Comparison of ENCODE assay signal across 20 mouse cellular contexts in the genomic region with DNA sequence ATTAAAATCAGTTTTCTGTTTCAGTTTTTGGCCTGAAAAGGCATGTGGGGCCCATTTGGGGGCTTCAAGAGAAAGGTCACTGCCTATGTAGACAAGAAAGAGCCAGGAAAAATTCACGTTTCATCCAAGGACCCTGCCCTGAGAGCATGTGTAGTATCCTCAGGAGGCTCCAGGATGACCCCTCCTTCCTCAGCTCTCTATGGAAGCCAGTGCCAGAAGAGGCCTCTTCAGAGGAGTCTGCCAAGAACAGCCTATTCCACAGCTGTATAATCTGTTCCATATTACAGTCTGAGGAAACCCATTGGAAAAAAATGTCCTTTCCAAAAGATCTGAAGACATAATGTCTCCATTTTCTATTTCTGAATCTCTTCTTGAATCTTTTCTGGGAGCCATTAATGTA. TPM values are rescaled to one million over a fixed set of nuclear protein-coding genes. Genes with fewer than 3 reads are reported as not detected.
"Had no signal": no experiment of that assay in that cellular context is flagged by ENCODE, and none has a peak within 500 bp of the region (broad histone marks: within the 10 kb centered on the region; RNA-seq: fewer than 3 reads in every experiment).

No protein-coding gene starts in this region.

- H3K9ac ChIP-seq: limb, embryonic 13.5 days; liver, embryonic 15.5 days; midbrain, embryonic 15.5 days; neural tube, embryonic 12.5 days; stomach, embryonic 15.5 days had no signal

- H3K4me1 ChIP-seq: limb, embryonic 13.5 days; liver, embryonic 15.5 days had no signal

- H3K4me2 ChIP-seq: limb, embryonic 13.5 days; liver, embryonic 11.5 days; liver, embryonic 15.5 days; midbrain, embryonic 11.5 days; midbrain, embryonic 15.5 days; neural tube, embryonic 12.5 days; stomach, embryonic 15.5 days had no signal

- H3K4me3 ChIP-seq: limb, embryonic 13.5 days; liver, embryonic 15.5 days; megakaryocyte, embryonic 14.5 days; midbrain, embryonic 15.5 days; neural tube, embryonic 12.5 days; stomach, embryonic 15.5 days had no signal

- DNase-seq: kidney, adult 8-10 months; kidney, postnatal 36 days; lung, adult 2 months; lung, postnatal 10 days; right cerebral cortex, postnatal 4 days; thymus, postnatal 4 days had no signal

- H3K27ac ChIP-seq: kidney, postnatal 0 days; limb, embryonic 13.5 days; liver, embryonic 15.5 days; macrophage; midbrain, embryonic 15.5 days; neural tube, embryonic 12.5 days; stomach, embryonic 15.5 days had no signal

- H3K27me3 ChIP-seq: limb, embryonic 13.5 days; midbrain, embryonic 15.5 days; neural tube, embryonic 12.5 days; stomach, embryonic 15.5 days had no signal

- H3K9me3 ChIP-seq: liver, embryonic 15.5 days; midbrain, embryonic 15.5 days; stomach, embryonic 15.5 days had no signal

- H3K36me3 ChIP-seq: limb, embryonic 13.5 days; liver, embryonic 15.5 days; midbrain, embryonic 15.5 days; neural tube, embryonic 12.5 days; stomach, embryonic 15.5 days had no signal

- ATAC-seq: midbrain, embryonic 15.5 days had no signal

RNA-seq across cellular contexts. Expression of a gene that starts 1.0 kb away (rescaled TPM):
- total RNA-seq: monocyte, adult 5-6 weeks; neutrophil, adult 5-6 weeks had no signal
- polyA plus RNA-seq: macrophage had no signal

RNA-seq across cellular contexts. Expression of a gene that starts 31.4 kb away (rescaled TPM):
- total RNA-seq: monocyte, adult 5-6 weeks; neutrophil, adult 5-6 weeks had no signal
- polyA plus RNA-seq: lung, adult 2 months; macrophage; spleen, adult 2 months; testis, adult 2 months had no signal
